Mouse (Mus musculus) limb, embryonic 13.5 days (tissue): ENCODE measurements around the gene P2ry6. TPM values are rescaled to one million over a fixed set of nuclear protein-coding genes. Genes with fewer than 3 reads are reported as not detected.

Source experiments
- ATAC-seq: fragments of 200-750 bp; cut with Nextera tagmentation; 2 replicates; pipeline ENCODE4 v1.8.0; 2017; ENCODE audit warnings: low read depth, moderate number of reproducible peaks, moderate TSS enrichment; ENCODE audit not compliant: low FRiP score
- H3K27ac ChIP-seq: fragments of 300-500 bp; sonication (generic); 2 replicates; pipeline ENCODE4 v1.5.1; 2015; ENCODE audit warnings: inconsistent platforms, mild to moderate bottlenecking, moderate library complexity
- H3K27me3 ChIP-seq: fragments of 300-500 bp; sonication (generic); 2 replicates; pipeline ENCODE4 v1.6.1; 2015; ENCODE audit warnings: mild to moderate bottlenecking, inconsistent platforms
- H3K36me3 ChIP-seq: fragments of 300-500 bp; sonication (generic); 2 replicates; pipeline ENCODE4 v1.6.1; 2015; ENCODE audit warnings: inconsistent platforms, mild to moderate bottlenecking, moderate library complexity
- H3K4me1 ChIP-seq: fragments of 300-500 bp; sonication (generic); 2 replicates; pipeline ENCODE4 v1.6.1; 2015; ENCODE audit warnings: inconsistent platforms
- H3K4me2 ChIP-seq: fragments of 300-500 bp; sonication (generic); replicated peaks from 2 replicates; pipeline ENCODE4 v1.6.1; 2015; ENCODE audit warnings: inconsistent platforms, mild to moderate bottlenecking, moderate library complexity
- H3K4me3 ChIP-seq: fragments of 300-500 bp; sonication (generic); 2 replicates; pipeline ENCODE4 v1.5.1; 2015; ENCODE audit warnings: moderate library complexity, mild to moderate bottlenecking, inconsistent platforms
- H3K9ac ChIP-seq: fragments of 300-500 bp; sonication (generic); 2 replicates; pipeline ENCODE4 v1.6.1; 2015; ENCODE audit warnings: mild to moderate bottlenecking, inconsistent platforms
- H3K9me3 ChIP-seq: fragments of 300-500 bp; sonication (generic); 2 replicates; pipeline ENCODE4 v1.6.1; 2016; ENCODE audit warnings: inconsistent platforms
- WGBS: fragments of 180-500 bp; shearing (Covaris S2); methylation state at CpG from one replicate; pipeline ENCODE4 v1.1.7; 2015; 5-methylcytosine and 5-hydroxymethylcytosine counted together
- polyA plus RNA-seq: library from polyadenylated mRNA; unstranded; fragments of >200 nt; fragmentation: Nextera tagmentation; extraction: Ambion mirVana; gene quantifications from 2 replicates; pipeline ENCODE4 v1.2.1, GENCODE M21; 2015

Gene P2ry6
- 4.7 and 5.6 TPM in 2 replicates for polyA plus RNA-seq

GRCm38 (mm10) chr7:100974135-100974903 lies at the start of gene P2ry6:
P2ry6 (minus strand) TSS chr7:100974649.
- Histone ChIP-seq H3K9me3 (no peaks in the 10 kb centered on the region), H3K9ac (peak within 1 kb of the TSS; percentile 63), H3K27ac (no peak within 1 kb of the TSS), H3K4me1 (peaks cover 32% of the 10 kb centered on the region), H3K4me3 (peak within 1 kb of the TSS; percentile 41), H3K27me3 (peaks cover 34% of the 10 kb centered on the region), H3K36me3 (no peaks in the 10 kb centered on the region), H3K4me2 (peak within 1 kb of the TSS; percentile 72)
- 6% methylated on average over 35 of the region's 36 CpGs for WGBS
- ATAC-seq = peak; percentile 34; the same call in 1 of the 2 replicates

GRCm38 (mm10) chr7:101017492-101017891 lies 43.0 kb upstream of the P2ry6 start:
- Histone ChIP-seq H3K9ac (no peak overlapping the region), H3K4me2 (no peak overlapping the region), H3K27ac (no peak overlapping the region), H3K36me3 (no peaks in the 10 kb centered on the region), H3K27me3 (peaks cover 20% of the 10 kb centered on the region), H3K9me3 (no peaks in the 10 kb centered on the region), H3K4me3 (no peak overlapping the region), H3K4me1 (peaks cover 14% of the 10 kb centered on the region)
- WGBS = 66% methylated on average over 6 of the region's 6 CpGs
- 0 out of 2 replicates have a peak, but pooled peaks have one; percentile 5 for ATAC-seq

- Histone ChIP-seq H3K4me1 (peaks cover 19% of the 10 kb centered on the region), H3K27me3 (peaks cover 24% of the 10 kb centered on the region), H3K36me3 (no peaks in the 10 kb centered on the region), H3K9ac (no peak overlapping the region), H3K4me3 (no peak overlapping the region), H3K27ac (no peak overlapping the region), H3K4me2 (no peak overlapping the region), H3K9me3 (no peaks in the 10 kb centered on the region)
- 0 out of 2 replicates have a peak, but pooled peaks have one; percentile 24 for ATAC-seq
- 68% methylated on average over 7 of the region's 7 CpGs for WGBS
Observed at GRCm38 (mm10) chr7:101017021-101017461, 42.6 kb upstream of the P2ry6 start.

GRCm38 (mm10) chr7:101014985-101015384 lies 40.5 kb upstream of the P2ry6 start:
- Histone ChIP-seq H3K9me3 (no peaks in the 10 kb centered on the region), H3K9ac (no peak overlapping the region), H3K4me2 (no peak overlapping the region), H3K27ac (no peak overlapping the region), H3K36me3 (no peaks in the 10 kb centered on the region), H3K4me1 (peaks cover 28% of the 10 kb centered on the region), H3K27me3 (peaks cover 45% of the 10 kb centered on the region), H3K4me3 (no peak overlapping the region)
- 69% methylated on average over 1 of the region's 1 CpGs for WGBS
- ATAC-seq = no peak

- H3K27me3 ChIP-seq = peaks cover 54% of the 10 kb centered on the region
- no peak overlapping the region for H3K4me2 ChIP-seq
- no peak for ATAC-seq
- no peak overlapping the region for H3K9ac ChIP-seq
- H3K36me3 ChIP-seq = no peaks in the 10 kb centered on the region
- no peak overlapping the region for H3K27ac ChIP-seq
- H3K9me3 ChIP-seq = no peaks in the 10 kb centered on the region
- H3K4me3 ChIP-seq = no peak overlapping the region
- peaks cover 28% of the 10 kb centered on the region for H3K4me1 ChIP-seq
- 28% methylated on average over 9 of the region's 9 CpGs for WGBS
Observed at GRCm38 (mm10) chr7:101014041-101014440, 39.6 kb upstream of the P2ry6 start.

- Histone ChIP-seq H3K4me3 (peak within 1 kb of the TSS; percentile 58), H3K27me3 (peaks cover 65% of the 10 kb centered on the region), H3K27ac (no peak within 1 kb of the TSS), H3K9ac (peak within 1 kb of the TSS; percentile 65), H3K4me2 (peak within 1 kb of the TSS; percentile 98), H3K36me3 (no peaks in the 10 kb centered on the region), H3K9me3 (no peaks in the 10 kb centered on the region), H3K4me1 (peaks cover 28% of the 10 kb centered on the region)
- 70% methylated on average over 4 of the region's 4 CpGs for WGBS
- no peak for ATAC-seq
Observed at GRCm38 (mm10) chr7:101012541-101012940, 38.1 kb upstream of the P2ry6 start, which contains the start of gene P2ry2. P2ry2 (minus strand) TSS chr7:101012866.

GRCm38 (mm10) chr7:101011681-101012367 lies 37.4 kb upstream of the P2ry6 start:
- under 1% methylated on average over 53 of the region's 53 CpGs for WGBS
- H3K27me3 ChIP-seq = peaks cover 65% of the 10 kb centered on the region
- peak overlapping the region; percentile 65 for H3K9ac ChIP-seq
- H3K27ac ChIP-seq = no peak overlapping the region
- H3K4me3 ChIP-seq = peak overlapping the region; percentile 58
- peak; percentile 93 for ATAC-seq
- peak overlapping the region; percentile 98 for H3K4me2 ChIP-seq
- no peaks in the 10 kb centered on the region for H3K9me3 ChIP-seq
- H3K4me1 ChIP-seq = peaks cover 22% of the 10 kb centered on the region
- no peaks in the 10 kb centered on the region for H3K36me3 ChIP-seq

GRCm38 (mm10) chr7:101010741-101011140 lies 36.3 kb upstream of the P2ry6 start:
- WGBS = 60% methylated on average over 3 of the region's 3 CpGs
- H3K4me2 ChIP-seq = peak overlapping the region; percentile 98; the same call in 1 of the 2 replicates
- no peaks in the 10 kb centered on the region for H3K36me3 ChIP-seq
- no peak overlapping the region for H3K4me3 ChIP-seq
- H3K27me3 ChIP-seq = peaks cover 67% of the 10 kb centered on the region
- H3K9ac ChIP-seq = no peak overlapping the region
- peaks cover 22% of the 10 kb centered on the region for H3K4me1 ChIP-seq
- H3K9me3 ChIP-seq = no peaks in the 10 kb centered on the region
- ATAC-seq = no peak
- H3K27ac ChIP-seq = no peak overlapping the region

GRCm38 (mm10) chr7:101006201-101006600 lies 31.8 kb upstream of the P2ry6 start:
- peaks cover 35% of the 10 kb centered on the region for H3K27me3 ChIP-seq
- no peak overlapping the region for H3K4me2 ChIP-seq
- no peaks in the 10 kb centered on the region for H3K9me3 ChIP-seq
- no peak overlapping the region for H3K9ac ChIP-seq
- no peak overlapping the region for H3K4me3 ChIP-seq
- no peak for ATAC-seq
- peaks cover 17% of the 10 kb centered on the region for H3K4me1 ChIP-seq
- no peak overlapping the region for H3K27ac ChIP-seq
- H3K36me3 ChIP-seq = no peaks in the 10 kb centered on the region
- WGBS = 82% methylated on average over 2 of the region's 2 CpGs

- Histone ChIP-seq H3K9ac (no peak overlapping the region), H3K27me3 (peaks cover 24% of the 10 kb centered on the region), H3K4me3 (no peak overlapping the region), H3K4me1 (peaks cover 16% of the 10 kb centered on the region), H3K27ac (no peak overlapping the region), H3K4me2 (no peak overlapping the region), H3K36me3 (no peaks in the 10 kb centered on the region), H3K9me3 (no peaks in the 10 kb centered on the region)
- no peak for ATAC-seq
- 59% methylated on average over 4 of the region's 4 CpGs for WGBS
Observed at GRCm38 (mm10) chr7:101005119-101005518, 30.7 kb upstream of the P2ry6 start.

- Histone ChIP-seq H3K36me3 (no peaks in the 10 kb centered on the region), H3K9me3 (no peaks in the 10 kb centered on the region), H3K27me3 (0 out of 2 replicates have a peak, but pooled peaks cover 10% of the 10 kb centered on the region), H3K9ac (no peak overlapping the region), H3K4me1 (peaks cover 16% of the 10 kb centered on the region), H3K4me2 (no peak overlapping the region; the same call in 1 of the 2 replicates), H3K27ac (no peak overlapping the region), H3K4me3 (no peak overlapping the region)
- ATAC-seq = no peak
- 46% methylated on average over 11 of the region's 11 CpGs for WGBS
Observed at GRCm38 (mm10) chr7:101003442-101004326, 29.2 kb upstream of the P2ry6 start.
